Mouse (Mus musculus) neutrophil, adult 83 days (primary cell): Measurements from ENCODE around the gene Crbn. TPM values are rescaled to one million over a fixed set of nuclear protein-coding genes. Genes with fewer than 3 reads are reported as not detected.

ENCODE experiments used
- total RNA-seq, 2 experiments: library from RNA; stranded (reverse); gene quantifications; one replicate each; pipeline ENCODE4 v1.2.4; 2023

Gene Crbn
- total RNA-seq: 10 to 100 TPM; 23.7 to 26.8 TPM

GRCm38 (mm10) chr6:106799333-106800226 is at the start of gene Crbn:
Gene Crbn (minus strand): TSS chr6:106800077.

GRCm38 (mm10) chr6:106768640-106769289 is 31.1 kb downstream of the Crbn start, which contains the start of gene Trnt1:
Gene Trnt1 (plus strand): TSS chr6:106769120.

GRCm38 (mm10) chr6:106748887-106749388 is 50.9 kb downstream of the Crbn start, which contains the start of gene Il5ra:
Gene Il5ra (minus strand): TSS chr6:106749037.

Other genes with a start within 250 kb of the Crbn start
- under 1 TPM in 1 of 2 experiments, not detected in 1; 0.83 TPM for gene Il5ra, start 51.0 kb downstream of the Crbn start, total RNA-seq
- 10 to 100 TPM; 31.5 TPM for gene Trnt1, start 31.0 kb downstream of the Crbn start, total RNA-seq